Mouse (Mus musculus) intestine, postnatal 0 days (tissue): ENCODE measurements around the gene Hipk3. TPM values are rescaled to one million over a fixed set of nuclear protein-coding genes. Genes with fewer than 3 reads are reported as not detected.

Experiments used
- ATAC-seq: fragments of 200-750 bp; cut with Nextera tagmentation; 2 replicates; pipeline ENCODE4 v1.8.0; 2017; ENCODE audit warnings: mild to moderate bottlenecking, moderate TSS enrichment, moderate library complexity
- H3K27ac ChIP-seq: fragments of 300-500 bp; sonication (generic); 2 replicates; pipeline ENCODE4 v1.5.1; 2014; ENCODE audit warnings: mild to moderate bottlenecking, low read depth, low read length, moderate library complexity
- H3K27me3 ChIP-seq: fragments of 300-500 bp; sonication (generic); replicated peaks from 2 replicates; pipeline ENCODE4 v1.6.1; 2014; ENCODE audit warnings: low read length, mixed read lengths; ENCODE audit not compliant: control insufficient read depth, insufficient read depth
- H3K36me3 ChIP-seq: fragments of 300-500 bp; sonication (generic); 2 replicates; pipeline ENCODE4 v1.6.1; 2014; ENCODE audit warnings: mild to moderate bottlenecking, moderate library complexity; ENCODE audit not compliant: control insufficient read depth, insufficient read depth
- H3K4me1 ChIP-seq: fragments of 300-500 bp; sonication (generic); replicated peaks from 2 replicates; pipeline ENCODE4 v1.6.1; 2014; ENCODE audit warnings: antibody characterized with exemption, low read length, mixed read lengths; ENCODE audit not compliant: control insufficient read depth, insufficient read depth
- H3K4me2 ChIP-seq: fragments of 300-500 bp; sonication (generic); replicated peaks from 2 replicates; pipeline ENCODE4 v1.6.1; 2014; ENCODE audit warnings: low read depth, mild to moderate bottlenecking, moderate library complexity
- H3K4me3 ChIP-seq: fragments of 300-500 bp; sonication (generic); 2 replicates; pipeline ENCODE4 v1.5.1; 2014; ENCODE audit warnings: low read depth, low read length
- H3K9ac ChIP-seq: fragments of 300-500 bp; sonication (generic); 2 replicates; pipeline ENCODE4 v1.6.1; 2014; ENCODE audit warnings: mild to moderate bottlenecking, low read depth, low read length
- H3K9me3 ChIP-seq: fragments of 300-500 bp; sonication (generic); 2 replicates; pipeline ENCODE4 v1.6.1; 2016; ENCODE audit warnings: mixed run types; ENCODE audit not compliant: control insufficient read depth
- CTCF ChIP-seq: sonication (generic); IDR thresholded peaks from 2 replicates; pipeline ENCODE4 v1.5.1; 2016; ENCODE audit warnings: low read depth, mild to moderate bottlenecking, control low read depth, antibody characterized with exemption, moderate library complexity
- WGBS: fragments of 180-500 bp; shearing (Covaris S2); extraction: QIAGEN DNeasy Blood & Tissue Kit; methylation state at CpG from one replicate; pipeline ENCODE4 v1.1.7; 2014; 5-methylcytosine and 5-hydroxymethylcytosine counted together
- polyA plus RNA-seq: library from polyadenylated mRNA; unstranded; fragments of >200 nt; fragmentation: Nextera tagmentation; extraction: Ambion mirVana; gene quantifications from 2 replicates; pipeline ENCODE4 v1.2.1, GENCODE M21; 2015

Hipk3 gene
- polyA plus RNA-seq = 10.1 and 10.7 TPM in 2 replicates

- peak; percentile 80 for ATAC-seq
- peaks cover 3% of the 10 kb centered on the region; the same call in 1 of the 2 replicates for H3K4me1 ChIP-seq
- 0% methylated on average over 74 of the region's 98 CpGs for WGBS
- TF ChIP-seq CTCF = peak; percentile 59
- peak within 1 kb of the TSS; percentile 100 for H3K27ac ChIP-seq
- H3K9me3 ChIP-seq = no peaks in the 10 kb centered on the region
- no peaks in the 10 kb centered on the region for H3K36me3 ChIP-seq
- H3K4me2 ChIP-seq = peak within 1 kb of the TSS; percentile 77
- H3K4me3 ChIP-seq = peak within 1 kb of the TSS; percentile 94
- H3K27me3 ChIP-seq = no peaks in the 10 kb centered on the region
- peak within 1 kb of the TSS; percentile 99 for H3K9ac ChIP-seq
Measured at GRCm38 (mm10) chr2:104493951-104494800, at the start of gene Hipk3. Gene Hipk3 (minus strand): TSS chr2:104494446.

GRCm38 (mm10) chr2:104540286-104540685 is 46.0 kb upstream of the Hipk3 start:
- Histone ChIP-seq H3K36me3 (no peaks in the 10 kb centered on the region), H3K9me3 (no peaks in the 10 kb centered on the region), H3K4me3 (no peak overlapping the region), H3K4me2 (no peak overlapping the region), H3K27ac (no peak overlapping the region), H3K27me3 (no peaks in the 10 kb centered on the region), H3K4me1 (no peaks in the 10 kb centered on the region), H3K9ac (no peak overlapping the region)
- no peak for TF ChIP-seq CTCF
- ATAC-seq = no peak
- 19% methylated on average over 2 of the region's 2 CpGs for WGBS

DNA sequence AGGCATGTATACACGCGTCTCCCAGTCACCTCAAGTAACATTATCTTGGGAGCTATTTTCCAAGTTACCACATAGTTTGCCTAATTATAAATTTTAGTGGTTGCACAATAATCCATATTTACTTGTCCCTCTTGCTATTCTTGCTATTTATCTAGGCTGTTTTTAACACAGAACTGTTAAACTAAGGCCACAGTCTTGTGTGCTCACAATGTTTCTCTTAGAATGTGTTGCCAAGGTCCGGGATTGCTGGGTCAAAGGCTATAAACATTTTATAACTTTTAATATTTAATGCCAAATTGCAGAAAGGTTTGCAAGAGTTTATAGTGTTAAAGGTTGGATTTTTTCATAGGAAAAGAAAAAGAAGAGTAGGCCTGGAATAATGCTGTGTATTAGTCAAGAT is 40.5 kb upstream of the Hipk3 start:
- WGBS = 84% methylated on average over 3 of the region's 3 CpGs
- TF ChIP-seq CTCF = no peak
- no peaks in the 10 kb centered on the region for H3K27me3 ChIP-seq
- H3K9me3 ChIP-seq = no peaks in the 10 kb centered on the region
- no peak overlapping the region for H3K4me2 ChIP-seq
- ATAC-seq = no peak
- no peaks in the 10 kb centered on the region for H3K4me1 ChIP-seq
- H3K36me3 ChIP-seq = no peaks in the 10 kb centered on the region
- H3K4me3 ChIP-seq = no peak overlapping the region
- no peak overlapping the region for H3K9ac ChIP-seq
- H3K27ac ChIP-seq = no peak overlapping the region

GRCm38 (mm10) chr2:104532548-104532947 is 38.3 kb upstream of the Hipk3 start:
- no peaks in the 10 kb centered on the region for H3K36me3 ChIP-seq

GRCm38 (mm10) chr2:104526559-104526958 is 32.3 kb upstream of the Hipk3 start:
- Histone ChIP-seq H3K27ac (no peak overlapping the region), H3K4me2 (no peak overlapping the region), H3K4me3 (no peak overlapping the region), H3K36me3 (no peaks in the 10 kb centered on the region), H3K9ac (no peak overlapping the region), H3K27me3 (no peaks in the 10 kb centered on the region), H3K4me1 (no peaks in the 10 kb centered on the region), H3K9me3 (no peaks in the 10 kb centered on the region)
- TF ChIP-seq CTCF = no peak
- 56% methylated on average over 3 of the region's 3 CpGs for WGBS
- ATAC-seq = no peak

More at GRCm38 (mm10) chr2:104532548-104532947, 38.3 kb upstream of the Hipk3 start:
- ATAC-seq = no peak
- no peak for TF ChIP-seq CTCF
- no peak overlapping the region for H3K9ac ChIP-seq
- H3K27ac ChIP-seq = no peak overlapping the region
- no peaks in the 10 kb centered on the region for H3K9me3 ChIP-seq
- no peaks in the 10 kb centered on the region for H3K4me1 ChIP-seq
- H3K4me2 ChIP-seq = no peak overlapping the region
- H3K4me3 ChIP-seq = no peak overlapping the region
- WGBS = 60% methylated on average over 1 of the region's 1 CpGs
- H3K27me3 ChIP-seq = no peaks in the 10 kb centered on the region

GRCm38 (mm10) chr2:104525506-104525905 is 31.3 kb upstream of the Hipk3 start:
- Histone ChIP-seq H3K9ac (no peak overlapping the region), H3K27ac (no peak overlapping the region), H3K4me3 (no peak overlapping the region), H3K4me1 (no peaks in the 10 kb centered on the region), H3K4me2 (no peak overlapping the region), H3K36me3 (no peaks in the 10 kb centered on the region), H3K27me3 (no peaks in the 10 kb centered on the region), H3K9me3 (no peaks in the 10 kb centered on the region)
- TF ChIP-seq CTCF = no peak
- 14% methylated on average over 5 of the region's 5 CpGs for WGBS
- ATAC-seq = 0 out of 2 replicates have a peak, but pooled peaks have one; percentile 49
